ENCODE assay signal across 8 mouse cellular contexts in the genomic region with DNA sequence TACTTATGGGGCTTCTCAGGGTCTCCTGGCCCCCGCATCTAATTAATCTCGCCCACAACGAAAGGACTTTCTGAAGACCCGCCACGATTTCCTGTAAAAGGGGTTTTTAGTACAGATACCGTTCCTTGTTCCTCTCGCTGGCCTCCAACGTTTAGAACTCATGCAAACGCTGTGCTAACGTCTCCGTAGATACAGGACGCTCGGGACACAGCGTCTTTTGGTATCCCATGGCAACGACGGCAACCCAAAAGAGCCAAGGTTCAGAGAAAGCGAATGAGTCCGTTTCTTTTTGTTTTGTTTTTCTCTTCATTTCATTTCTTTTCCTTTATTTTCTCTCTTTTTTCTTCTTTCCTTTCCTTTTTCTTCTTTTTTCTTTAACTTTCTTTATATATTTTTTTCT. TPM values are rescaled to one million over a fixed set of nuclear protein-coding genes. Genes with fewer than 3 reads are reported as not detected.
DNase-seq lines count a peak whose midpoint lies in the region; ATAC-seq and TF ChIP-seq lines count a peak whose summit lies in the region.

A gene (minus strand): TSS at position 198 of the 400 bp plus-strand sequence.

- no peak for TF ChIP-seq CTCF in cortical plate, adult 2 months (IDR thresholded peaks at IDR 0.05; ENCODE audit: extremely low read depth, insufficient read depth, low read length)

- H3K27me3 ChIP-seq in hindbrain, embryonic 13.5 days = peaks cover 62% of the 10 kb centered on the region
- peaks cover 55% of the 10 kb centered on the region for H3K27me3 ChIP-seq in midbrain, embryonic 10.5 days (ENCODE audit: low read depth, poor library complexity, severe bottlenecking)
- H3K27me3 ChIP-seq in stomach, embryonic 15.5 days (replicated peaks) = peaks cover 10% of the 10 kb centered on the region; the same call in 1 of the 2 replicates

- peak within 1 kb of the TSS; percentile 13 for H3K4me3 ChIP-seq in cortical plate, adult 2 months (ENCODE audit: insufficient read depth, low read length)
- H3K4me3 ChIP-seq in hindbrain, embryonic 13.5 days = peak within 1 kb of the TSS; percentile 37
- peak within 1 kb of the TSS; percentile 51 for H3K4me3 ChIP-seq in midbrain, embryonic 10.5 days
- 0 out of 2 replicates have a peak within 1 kb of the TSS, but pooled peaks have one; percentile 11 for H3K4me3 ChIP-seq in stomach, embryonic 15.5 days (replicated peaks)

- peak within 1 kb of the TSS; percentile 56; the same call in 1 of the 2 replicates for H3K9ac ChIP-seq in hindbrain, embryonic 13.5 days
- H3K9ac ChIP-seq in stomach, embryonic 15.5 days = no peak within 1 kb of the TSS

- TF ChIP-seq POLR2A in cortical plate, adult 2 months (IDR thresholded peaks at IDR 0.05; ENCODE audit: extremely low read depth, insufficient read depth, low read length) = no peak

- peak; percentile 63 for DNase-seq in cerebellum, postnatal 36 days
- DNase-seq in cerebellum, adult 11 months = no peak
- peak; percentile 67 to 71 for DNase-seq in layer of hippocampus, postnatal 10 days (ENCODE audit: low spot score in 2 of 2)
- peak; percentile 58 for DNase-seq in midbrain, embryonic 10.5 days (ENCODE audit: low spot score)
- DNase-seq in thymus, postnatal 36 days = no peak

- H3K27ac ChIP-seq in cortical plate, adult 2 months (ENCODE audit: insufficient read depth, low read length) = no peak within 1 kb of the TSS
- no peak within 1 kb of the TSS for H3K27ac ChIP-seq in hindbrain, embryonic 13.5 days
- no peak within 1 kb of the TSS for H3K27ac ChIP-seq in midbrain, embryonic 10.5 days (replicated peaks)
- H3K27ac ChIP-seq in stomach, embryonic 15.5 days = no peak within 1 kb of the TSS

- 1% methylated on average over 18 of the region's 18 CpGs for WGBS in hindbrain, embryonic 13.5 days
- 3% methylated on average over 18 of the region's 18 CpGs for WGBS in midbrain, embryonic 10.5 days
- WGBS in stomach, embryonic 15.5 days = 3% methylated on average over 18 of the region's 18 CpGs

- no peak for ATAC-seq in hindbrain, embryonic 13.5 days (ENCODE audit: low FRiP score)
- no peak for ATAC-seq in stomach, embryonic 15.5 days (ENCODE audit: insufficient read depth, low FRiP score, low read depth)

- no peaks in the 10 kb centered on the region for H3K36me3 ChIP-seq in hindbrain, embryonic 13.5 days
- H3K36me3 ChIP-seq in midbrain, embryonic 10.5 days = no peaks in the 10 kb centered on the region
- no peaks in the 10 kb centered on the region for H3K36me3 ChIP-seq in stomach, embryonic 15.5 days

- H3K4me1 ChIP-seq in cortical plate, adult 2 months (ENCODE audit: control insufficient read depth, insufficient read depth, low read length) = no peaks in the 10 kb centered on the region; the same call in 1 of the 2 replicates
- H3K4me1 ChIP-seq in hindbrain, embryonic 13.5 days (replicated peaks) = no peaks in the 10 kb centered on the region
- H3K4me1 ChIP-seq in midbrain, embryonic 10.5 days = peaks cover 6% of the 10 kb centered on the region; the same call in 1 of the 2 replicates
- no peaks in the 10 kb centered on the region for H3K4me1 ChIP-seq in stomach, embryonic 15.5 days

- H3K9me3 ChIP-seq in hindbrain, embryonic 13.5 days = no peaks in the 10 kb centered on the region
- H3K9me3 ChIP-seq in midbrain, embryonic 10.5 days (replicated peaks) = no peaks in the 10 kb centered on the region
- H3K9me3 ChIP-seq in stomach, embryonic 15.5 days = no peaks in the 10 kb centered on the region

- H3K4me2 ChIP-seq in hindbrain, embryonic 13.5 days = peak within 1 kb of the TSS; percentile 59
- H3K4me2 ChIP-seq in stomach, embryonic 15.5 days = peak within 1 kb of the TSS; percentile 48

RNA-seq across cellular contexts. Expression of the gene that starts here (rescaled TPM):
- polyA plus RNA-seq in cortical plate, adult 2 months (2012; rRNA removed) = 8.9 and 10.6 TPM in 2 replicates
- polyA plus RNA-seq in hindbrain, embryonic 13.5 days (2015; fragmentation: Nextera tagmentation; extraction: Ambion mirVana) = 0.56 and 1.2 TPM in 2 replicates
- total RNA-seq in layer of hippocampus, postnatal 10 days (2021) = 1 to 10 TPM; 3.3 to 3.9 TPM
- polyA plus RNA-seq in midbrain, embryonic 10.5 days (2016; fragmentation: Nextera tagmentation; extraction: Ambion mirVana) = 0.04 and 0.07 TPM in 2 replicates
- 0.06 TPM in 1 of 2 replicates, not detected in the other for polyA plus RNA-seq in stomach, embryonic 15.5 days (2015; fragmentation: Nextera tagmentation; extraction: Ambion mirVana)

Comparison
In these comparisons a context has a peak if more than half of its experiments do, and no peak if none do; other contexts are left out.
1. DNase-seq: peak in cerebellum, postnatal 36 days (2 of 2) and layer of hippocampus, postnatal 10 days (2 of 2); none in cerebellum, adult 11 months (single experiment) and thymus, postnatal 36 days (0 of 2).
2. Peak in DNase-seq and H3K4me3 ChIP-seq in midbrain, embryonic 10.5 days; RNA of the gene not detected or under 1 TPM.
3. Peak in every context shown above with its lines, with median percentiles within 50 percentile points of each other: H3K4me3 ChIP-seq.